Mouse (Mus musculus): ENCODE data around the gene Plekhg2.

DNA sequence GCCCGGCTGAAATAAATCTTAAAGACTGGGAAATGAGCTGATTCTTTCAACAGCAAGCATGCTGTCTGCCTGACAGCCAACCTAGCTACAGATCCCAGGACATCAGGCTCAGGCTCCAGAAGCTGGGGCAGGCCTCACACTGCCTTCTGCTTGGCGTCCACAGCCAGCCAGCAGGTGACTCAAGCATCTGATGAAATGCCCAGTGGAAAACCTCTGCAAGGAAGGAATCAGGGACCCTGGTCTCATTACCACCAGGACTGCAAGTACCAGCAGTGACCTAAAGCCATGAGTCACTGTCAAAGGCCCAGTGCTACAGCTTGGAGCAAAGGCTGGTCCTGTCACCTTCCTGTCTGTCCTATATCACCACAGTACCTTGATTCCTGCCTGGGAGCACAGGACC, 36.9 kb downstream of the Plekhg2 start:
- TF ChIP-seq CTCF (IDR thresholded peaks at IDR 0.05) (no peak), EP300 (IDR thresholded peaks at IDR 0.05) (no peak)
